Comparison of ENCODE assay signal across 29 mouse cellular contexts in genomic region chr3:110187401-110187948, GRCm38 (mm10). TPM values are rescaled to one million over a fixed set of nuclear protein-coding genes. Genes with fewer than 3 reads are reported as not detected.
DNase-seq lines count a peak whose midpoint lies in the region; ATAC-seq and TF ChIP-seq lines count a peak whose summit lies in the region.
"Had no signal": no experiment of that assay in that cellular context is flagged by ENCODE, and none has a peak within 500 bp of the region (broad histone marks: within the 10 kb centered on the region; RNA-seq: fewer than 3 reads in every experiment).

No protein-coding gene starts in this region.

- no peak overlapping the region for H3K27ac ChIP-seq in kidney, embryonic 14.5 days (ENCODE audit: low read depth, low read length)
- no peak overlapping the region for H3K27ac ChIP-seq in kidney, embryonic 16.5 days (ENCODE audit: low read length)
- no peak overlapping the region for H3K27ac ChIP-seq in liver, adult 2 months (replicated peaks; ENCODE audit: insufficient read depth, low read depth, low read length)
- H3K27ac ChIP-seq: embryonic facial prominence, embryonic 13.5 days; embryonic facial prominence, embryonic 15.5 days; forebrain, embryonic 10.5 days; forebrain, embryonic 12.5 days had no signal

- no peaks in the 10 kb centered on the region for H3K9me3 ChIP-seq in kidney, embryonic 14.5 days (ENCODE audit: control insufficient read depth, low read length)
- H3K9me3 ChIP-seq in kidney, embryonic 16.5 days (ENCODE audit: low read length): no peaks in the 10 kb centered on the region
- H3K9me3 ChIP-seq: embryonic facial prominence, embryonic 13.5 days; embryonic facial prominence, embryonic 15.5 days; forebrain, embryonic 10.5 days; forebrain, embryonic 12.5 days had no signal

- WGBS in kidney, embryonic 14.5 days: 77% methylated on average over 5 of the region's 5 CpGs
- WGBS in kidney, embryonic 16.5 days: 71% methylated on average over 5 of the region's 5 CpGs
- 44% methylated on average over 5 of the region's 5 CpGs for WGBS in liver, adult 2 months

- H3K27me3 ChIP-seq in kidney, embryonic 14.5 days (ENCODE audit: control insufficient read depth, insufficient read depth, low read length): no peaks in the 10 kb centered on the region
- no peaks in the 10 kb centered on the region for H3K27me3 ChIP-seq in kidney, embryonic 16.5 days (ENCODE audit: insufficient read depth, low read length)
- H3K27me3 ChIP-seq in liver, adult 2 months (ENCODE audit: control insufficient read depth, insufficient read depth, low read length): no peaks in the 10 kb centered on the region
- H3K27me3 ChIP-seq: CH12.LX; embryonic facial prominence, embryonic 13.5 days; embryonic facial prominence, embryonic 15.5 days; forebrain, embryonic 12.5 days had no signal

- TF ChIP-seq CTCF in liver, adult 2 months (IDR thresholded peaks at IDR 0.05; ENCODE audit: low read depth, low read length): no peak

- no peak overlapping the region for H3K4me2 ChIP-seq in kidney, embryonic 14.5 days (replicated peaks; ENCODE audit: low read depth, low read length)
- H3K4me2 ChIP-seq in kidney, embryonic 16.5 days (replicated peaks; ENCODE audit: low read depth, low read length): no peak overlapping the region
- H3K4me2 ChIP-seq: embryonic facial prominence, embryonic 13.5 days; embryonic facial prominence, embryonic 15.5 days; forebrain, embryonic 12.5 days had no signal

- no peak for TF ChIP-seq POLR2A in liver, adult 2 months (IDR thresholded peaks at IDR 0.05; ENCODE audit: extremely low read depth, insufficient read depth, low read length)

- no peaks in the 10 kb centered on the region for H3K79me2 ChIP-seq in liver, adult 2 months (ENCODE audit: control insufficient read depth, insufficient read depth, low read length)

- ATAC-seq in kidney, embryonic 14.5 days (ENCODE audit: low FRiP score, low TSS enrichment): no peak
- no peak for ATAC-seq in kidney, embryonic 16.5 days (ENCODE audit: low FRiP score, low TSS enrichment)
- ATAC-seq: CD4-positive, CD25-positive, alpha-beta regulatory T cell, adult 4 months; forebrain, embryonic 14.5 days had no signal

- H3K4me3 ChIP-seq in kidney, embryonic 14.5 days (ENCODE audit: low read length): no peak overlapping the region
- no peak overlapping the region for H3K4me3 ChIP-seq in kidney, embryonic 16.5 days (ENCODE audit: low read length)
- H3K4me3 ChIP-seq in liver, adult 2 months (ENCODE audit: insufficient read depth, low read depth, low read length): no peak overlapping the region
- H3K4me3 ChIP-seq: embryonic facial prominence, embryonic 13.5 days; embryonic facial prominence, embryonic 15.5 days; erythroblast, embryonic 14.5 days; forebrain, embryonic 10.5 days; forebrain, embryonic 12.5 days had no signal

- H3K4me1 ChIP-seq in kidney, embryonic 14.5 days (ENCODE audit: control insufficient read depth, insufficient read depth, low read length): no peaks in the 10 kb centered on the region
- no peaks in the 10 kb centered on the region for H3K4me1 ChIP-seq in kidney, embryonic 16.5 days (ENCODE audit: insufficient read depth, low read length)
- peaks cover 2% of the 10 kb centered on the region for H3K4me1 ChIP-seq in liver, adult 2 months (ENCODE audit: control insufficient read depth, insufficient read depth, low read length)
- H3K4me1 ChIP-seq: embryonic facial prominence, embryonic 13.5 days; embryonic facial prominence, embryonic 15.5 days; forebrain, embryonic 10.5 days; forebrain, embryonic 12.5 days had no signal

- peak; percentile 4 for DNase-seq in kidney, adult 11 months
- no peak for DNase-seq in kidney, postnatal 4 days
- DNase-seq in kidney, adult 8-10 months: peak; percentile 4 to 8
- peak; percentile 1 for DNase-seq in kidney, postnatal 14 days
- peak; percentile 16 for DNase-seq in liver, adult 2 months (ENCODE audit: extremely low read depth, low read depth, low spot score)
- DNase-seq in liver: no peak
- DNase-seq: adrenal gland, adult 2 months; adrenal gland, postnatal 10 days; adrenal gland, postnatal 25 days; B cell, adult 2 months; cerebellum, adult 11 months; cerebellum, adult 18-20 months; cerebellum, adult 8-10 months; cerebellum, adult 9-11 months; cerebellum, postnatal 14 days; cerebellum, postnatal 36 days; embryo, embryonic 11 days had no signal

- H3K36me3 ChIP-seq in kidney, embryonic 14.5 days (ENCODE audit: control insufficient read depth, insufficient read depth, low read length): no peaks in the 10 kb centered on the region
- H3K36me3 ChIP-seq in kidney, embryonic 16.5 days (ENCODE audit: insufficient read depth, low read length): no peaks in the 10 kb centered on the region
- no peaks in the 10 kb centered on the region for H3K36me3 ChIP-seq in liver, adult 2 months (ENCODE audit: control insufficient read depth, insufficient read depth, low read length)
- H3K36me3 ChIP-seq: embryonic facial prominence, embryonic 13.5 days; embryonic facial prominence, embryonic 15.5 days; forebrain, embryonic 10.5 days; forebrain, embryonic 12.5 days; G1E had no signal

- no peak overlapping the region for H3K9ac ChIP-seq in kidney, embryonic 14.5 days (ENCODE audit: low read depth, low read length)
- H3K9ac ChIP-seq in kidney, embryonic 16.5 days (replicated peaks; ENCODE audit: low read length): no peak overlapping the region
- H3K9ac ChIP-seq in liver, adult 2 months (ENCODE audit: low read depth, low read length): no peak overlapping the region
- H3K9ac ChIP-seq: embryonic facial prominence, embryonic 13.5 days; embryonic facial prominence, embryonic 15.5 days; forebrain, embryonic 12.5 days had no signal

RNA-seq across cellular contexts. Expression of gene Ntng1, which starts 43.7 kb away (rescaled TPM):
- polyA plus RNA-seq in kidney, embryonic 14.5 days (2014; fragmentation: Nextera tagmentation; extraction: Ambion mirVana): 2.3 and 3.0 TPM in 2 replicates
- 1.0 and 1.1 TPM in 2 replicates for polyA plus RNA-seq in kidney, embryonic 16.5 days (2015; fragmentation: Nextera tagmentation; extraction: Ambion mirVana)
- under 0.01 TPM in 1 of 2 replicates, not detected in the other for total RNA-seq in liver, adult 2 months (2014; rRNA removed)
- not detected in 2 replicates for polyA plus RNA-seq in liver, adult 2 months (2012; rRNA removed)
- total RNA-seq: CH12.LX; common myeloid progenitor, adult 5-6 weeks had no signal
- polyA plus RNA-seq: CD4-positive, CD25-positive, alpha-beta regulatory T cell, adult 4 months; erythroblast, embryonic 14.5 days; G1E had no signal

Comparison
In these comparisons a context has a peak if more than half of its experiments do, and no peak if none do; other contexts are left out.
1. DNase-seq: peak in kidney, adult 11 months (single experiment), kidney, adult 8-10 months (2 of 2), kidney, postnatal 14 days (single experiment) and liver, adult 2 months (single experiment); none in kidney, postnatal 4 days (0 of 2) and liver (single experiment).